In the genomic region with DNA sequence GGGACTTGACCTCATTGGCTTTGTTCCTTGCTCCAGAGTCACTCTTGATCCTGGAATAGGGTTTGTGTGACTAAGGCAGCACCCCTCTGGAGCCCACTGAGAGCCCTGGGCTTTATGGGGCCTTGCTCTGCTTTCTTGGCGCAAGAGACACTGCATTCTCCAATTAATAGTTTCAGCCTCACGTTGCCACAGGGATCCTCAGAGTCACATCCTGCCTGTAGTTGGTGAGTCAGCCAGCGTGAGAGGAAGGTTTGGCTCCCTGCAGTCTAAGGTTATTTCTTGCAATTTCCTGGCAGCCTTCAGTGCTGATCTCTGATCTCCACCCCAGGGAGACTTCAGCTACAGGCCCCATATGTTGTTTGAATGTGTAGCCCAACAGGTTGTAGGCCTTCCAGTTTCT, we compare ENCODE assay signal across 13 mouse cellular contexts.
A peak's percentile ranks its signal among the peaks of the same experiment; 100 is the strongest.
DNase-seq lines count a peak whose midpoint lies in the region; TF ChIP-seq lines count a peak whose summit lies in the region.
"Had no signal": no experiment of that assay in that cellular context is flagged by ENCODE, and none has a peak within 500 bp of the region (broad histone marks: within the 10 kb centered on the region; RNA-seq: fewer than 3 reads in every experiment).

No protein-coding gene starts in this region.

- peaks cover 12% of the 10 kb centered on the region for H3K4me1 ChIP-seq in embryonic fibroblast, embryonic 13.5 days (ENCODE audit: control insufficient read depth, insufficient read depth, low read length)
- H3K4me1 ChIP-seq: forebrain, embryonic 13.5 days; lung, embryonic 15.5 days had no signal

- no peak for TF ChIP-seq CTCF in embryonic fibroblast, embryonic 13.5 days (IDR thresholded peaks at IDR 0.05; ENCODE audit: borderline replicate concordance, insufficient read depth, low read length)

- no peak overlapping the region for H3K4me3 ChIP-seq in embryonic fibroblast, embryonic 13.5 days (ENCODE audit: insufficient read depth, low read length)
- H3K4me3 ChIP-seq: forebrain, embryonic 13.5 days; lung, embryonic 15.5 days had no signal

- peak overlapping the region; percentile 70 for H3K27ac ChIP-seq in embryonic fibroblast, embryonic 13.5 days (ENCODE audit: insufficient read depth, low read length)
- H3K27ac ChIP-seq: forebrain, embryonic 13.5 days; lung, embryonic 15.5 days had no signal

- no peak for TF ChIP-seq POLR2A in embryonic fibroblast, embryonic 13.5 days (IDR thresholded peaks at IDR 0.05; ENCODE audit: low read depth, low read length)

- peak; percentile 36 to 68 for DNase-seq in adrenal gland, adult (ENCODE audit: inconsistent age in 2 of 2, low spot score in 1 of 2)
- no peak for DNase-seq in adrenal gland, postnatal 4 days (ENCODE audit: low spot score in 2 of 2)
- peak; percentile 26 for DNase-seq in heart, adult 8-10 months (ENCODE audit: low spot score)
- DNase-seq in heart, postnatal 4 days = no peak
- peak; percentile 13 for DNase-seq in lung, postnatal 25 days (ENCODE audit: low spot score)
- DNase-seq in lung, postnatal 10 days = no peak
- DNase-seq in layer of hippocampus, postnatal 25 days (ENCODE audit: extremely low spot score in 1 of 2, low spot score in 1 of 2) = no peak
- DNase-seq: left cerebral cortex, postnatal 4 days; retina, postnatal 1 day; thymus, adult 18-20 months had no signal

Comparison
In these comparisons a context has a peak if more than half of its experiments do, and no peak if none do; other contexts are left out.
1. DNase-seq: peak in adrenal gland, adult (2 of 2), heart, adult 8-10 months (single experiment) and lung, postnatal 25 days (single experiment); none in adrenal gland, postnatal 4 days (0 of 2), heart, postnatal 4 days (single experiment), lung, postnatal 10 days (single experiment) and layer of hippocampus, postnatal 25 days (0 of 2).